Mouse (Mus musculus) adrenal gland, postnatal 36 days (tissue): ENCODE measurements around the gene Abcb11. TPM values are rescaled to one million over a fixed set of nuclear protein-coding genes. Genes with fewer than 3 reads are reported as not detected.

Experiments used
- DNase-seq, 2 experiments: peaks; one replicate each; pipeline ENCODE4 v3.0.0; 2021; ENCODE audit warnings: mixed read lengths in 1 of 2
- total RNA-seq, 2 experiments: library from RNA; stranded (reverse); gene quantifications; 2 replicates each; pipeline ENCODE4 v1.2.3; 2021

Gene Abcb11
- total RNA-seq, 2 experiments from 2014 or later = 0.26 TPM; not detected in 1

GRCm38 (mm10) chr2:69264069-69264618 lies 78.3 kb downstream of the Abcb11 start:
- no peak for DNase-seq

GRCm38 (mm10) chr2:69248221-69248755 lies 94.1 kb downstream of the Abcb11 start:
- DNase-seq = no peak

GRCm38 (mm10) chr2:69247081-69247480 lies 95.3 kb downstream of the Abcb11 start:
- DNase-seq = no peak

- no peak for DNase-seq
Observed at GRCm38 (mm10) chr2:69244924-69245323, 97.5 kb downstream of the Abcb11 start.

GRCm38 (mm10) chr2:69239315-69239714 lies 103.1 kb downstream of the Abcb11 start:
- no peak for DNase-seq

GRCm38 (mm10) chr2:69234976-69235678 lies 107.3 kb downstream of the Abcb11 start:
- DNase-seq = no peak

GRCm38 (mm10) chr2:69232101-69232500 lies 110.3 kb downstream of the Abcb11 start:
- DNase-seq = no peak

GRCm38 (mm10) chr2:69230137-69230536 lies 112.3 kb downstream of the Abcb11 start:
- DNase-seq = no peak

GRCm38 (mm10) chr2:69228635-69229034 lies 113.8 kb downstream of the Abcb11 start:
- no peak for DNase-seq

- no peak for DNase-seq
Observed at GRCm38 (mm10) chr2:69226876-69227275, 115.5 kb downstream of the Abcb11 start.

GRCm38 (mm10) chr2:69224724-69225123 lies 117.7 kb downstream of the Abcb11 start:
- DNase-seq = no peak

- no peak for DNase-seq
Observed at GRCm38 (mm10) chr2:69222815-69223214, 119.6 kb downstream of the Abcb11 start.

- no peak for DNase-seq
Observed at GRCm38 (mm10) chr2:69221868-69222416, 120.5 kb downstream of the Abcb11 start.

GRCm38 (mm10) chr2:69215242-69215641 lies 127.2 kb downstream of the Abcb11 start:
- no peak for DNase-seq

- DNase-seq = no peak
Observed at GRCm38 (mm10) chr2:69212652-69213051, 129.8 kb downstream of the Abcb11 start.

GRCm38 (mm10) chr2:69210773-69211172 lies 131.6 kb downstream of the Abcb11 start, which contains the start of gene G6pc2:
Gene G6pc2, plus strand, starts transcription at chr2:69211073.
- no peak for DNase-seq

- no peak for DNase-seq
Observed at GRCm38 (mm10) chr2:69209684-69210083, 132.7 kb downstream of the Abcb11 start.

- DNase-seq = peak; percentile 13 to 21
Observed at GRCm38 (mm10) chr2:69206523-69206922, 135.9 kb downstream of the Abcb11 start.

- DNase-seq = peak; percentile 92
Observed at GRCm38 (mm10) chr2:69205791-69206351, 136.5 kb downstream of the Abcb11 start, which contains the start of gene Spc25. Gene Spc25, minus strand, starts transcription at chr2:69206194.

- no peak for DNase-seq
Observed at GRCm38 (mm10) chr2:69205185-69205584, 137.2 kb downstream of the Abcb11 start.

GRCm38 (mm10) chr2:69193555-69193954 lies 148.9 kb downstream of the Abcb11 start:
- DNase-seq = no peak

- DNase-seq = no peak
Observed at GRCm38 (mm10) chr2:69191059-69191458, 151.4 kb downstream of the Abcb11 start.

- DNase-seq = no peak
Observed at GRCm38 (mm10) chr2:69189222-69189621, 153.2 kb downstream of the Abcb11 start.
